Mouse (Mus musculus): ENCODE data around the gene Cdc27. TPM values are rescaled to one million over a fixed set of nuclear protein-coding genes. Genes with fewer than 3 reads are reported as not detected.

Gene Cdc27
- 32.2 and 33.1 TPM in 2 replicates for polyA plus RNA-seq (2016; fragmentation: Nextera tagmentation; extraction: Ambion mirVana)

GRCm38 (mm10) chr11:104550406-104550974, at the start of gene Cdc27, which contains the start of gene Myl4:
Gene Cdc27 (minus strand): TSS chr11:104550620.
Gene Myl4 (plus strand): TSS chr11:104550663.
- peaks cover 12% of the 10 kb centered on the region for H3K36me3 ChIP-seq
- H3K9me3 ChIP-seq (replicated peaks): no peaks in the 10 kb centered on the region
- WGBS (ENCODE audit: insufficient replicate concordance): under 1% methylated on average over 35 of the region's 35 CpGs
- peaks cover 40% of the 10 kb centered on the region for H3K4me1 ChIP-seq
- peak within 1 kb of the TSS; percentile 72 for H3K4me2 ChIP-seq
- H3K4me3 ChIP-seq: peak within 1 kb of the TSS; percentile 93
- peak within 1 kb of the TSS; percentile 99 for H3K9ac ChIP-seq
- H3K27me3 ChIP-seq (replicated peaks): no peaks in the 10 kb centered on the region; the same call in 1 of the 2 replicates
- peak; percentile 90 for ATAC-seq
- peak within 1 kb of the TSS; percentile 90 for H3K27ac ChIP-seq

GRCm38 (mm10) chr11:104599265-104599945, 49.0 kb upstream of the Cdc27 start:
- no peaks in the 10 kb centered on the region for H3K36me3 ChIP-seq
- H3K27me3 ChIP-seq (replicated peaks): peaks cover 22% of the 10 kb centered on the region; the same call in 1 of the 2 replicates
- no peak overlapping the region for H3K4me3 ChIP-seq
- no peak overlapping the region for H3K9ac ChIP-seq
- 69% methylated on average over 13 of the region's 13 CpGs for WGBS (ENCODE audit: insufficient replicate concordance)
- H3K4me2 ChIP-seq: no peak overlapping the region
- no peak overlapping the region for H3K27ac ChIP-seq
- no peak for ATAC-seq
- H3K4me1 ChIP-seq: peaks cover 10% of the 10 kb centered on the region
- no peaks in the 10 kb centered on the region for H3K9me3 ChIP-seq (replicated peaks)

GRCm38 (mm10) chr11:104596365-104596764, 45.9 kb upstream of the Cdc27 start:
- no peaks in the 10 kb centered on the region for H3K9me3 ChIP-seq (replicated peaks)
- no peak overlapping the region for H3K9ac ChIP-seq
- H3K4me2 ChIP-seq: peak overlapping the region; percentile 19; the same call in 1 of the 2 replicates
- peak; percentile 30; the same call in 1 of the 2 replicates for ATAC-seq
- H3K4me3 ChIP-seq: no peak overlapping the region
- 0 out of 2 replicates have a peak overlapping the region, but pooled peaks have one; percentile 34 for H3K27ac ChIP-seq
- 13% methylated on average over 10 of the region's 10 CpGs for WGBS (ENCODE audit: insufficient replicate concordance)
- H3K4me1 ChIP-seq: peaks cover 10% of the 10 kb centered on the region
- no peaks in the 10 kb centered on the region for H3K36me3 ChIP-seq
- peaks cover 22% of the 10 kb centered on the region; the same call in 1 of the 2 replicates for H3K27me3 ChIP-seq (replicated peaks)

DNA sequence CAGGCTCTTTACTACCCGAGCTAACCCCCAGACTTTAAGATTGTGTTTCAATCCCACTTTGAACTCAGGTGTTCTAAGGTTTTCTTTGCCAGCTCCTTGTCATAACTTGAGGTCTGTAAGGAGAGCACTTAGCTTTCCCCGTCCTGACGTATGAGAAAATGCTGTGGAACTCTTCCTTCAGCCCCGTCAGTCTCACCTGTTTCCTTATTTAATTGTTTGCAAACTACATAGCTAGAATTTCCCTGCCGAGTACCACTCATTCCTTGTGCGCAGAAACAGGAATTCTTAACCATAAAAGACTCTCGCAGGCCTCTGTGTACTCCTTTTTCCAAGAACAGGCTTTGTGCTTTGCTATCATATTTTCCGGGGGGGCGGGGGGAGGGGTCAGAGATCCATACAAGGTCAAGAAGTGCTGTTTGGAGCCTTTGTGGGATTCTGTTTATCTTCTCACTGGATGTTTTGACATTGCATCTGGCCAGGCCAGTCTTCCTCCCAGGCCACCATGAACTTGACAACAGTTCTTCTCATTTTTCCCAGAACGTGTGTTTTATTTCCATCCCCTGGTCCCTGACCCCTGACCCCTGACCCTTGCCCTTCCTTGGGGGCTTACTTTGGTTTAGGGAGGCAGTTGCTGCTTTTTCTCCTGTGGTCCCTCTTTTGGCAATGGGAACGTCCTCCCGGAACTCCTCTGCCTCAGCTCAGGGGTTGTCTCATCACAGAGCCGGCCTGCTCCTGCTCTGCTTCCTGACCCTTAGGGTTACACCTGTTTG, 41.8 kb upstream of the Cdc27 start:
- WGBS (ENCODE audit: insufficient replicate concordance): 60% methylated on average over 13 of the region's 13 CpGs

DNA sequence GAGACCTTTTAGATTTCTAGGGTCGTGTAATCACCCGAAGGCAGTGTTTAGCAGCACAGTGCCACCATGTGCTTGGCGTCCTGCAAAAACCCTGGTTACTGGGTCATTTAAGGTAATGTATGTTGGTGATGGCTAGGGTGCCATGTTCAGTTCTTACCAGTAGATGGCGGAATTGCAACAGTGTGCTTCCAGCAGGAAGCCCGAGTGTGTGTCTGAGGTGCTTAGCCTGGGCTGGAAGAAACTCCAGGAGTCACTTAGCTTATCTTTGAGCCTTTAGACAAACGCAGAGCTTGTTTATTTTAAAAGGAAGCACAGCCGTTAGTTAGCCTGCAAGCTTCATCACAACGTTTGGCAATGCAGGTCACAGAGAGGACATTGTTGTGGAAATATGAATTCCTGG, 39.7 kb upstream of the Cdc27 start:
- no peaks in the 10 kb centered on the region for H3K36me3 ChIP-seq
- 0 out of 2 replicates have a peak, but pooled peaks cover 2% of the 10 kb centered on the region for H3K27me3 ChIP-seq (replicated peaks)
- H3K9me3 ChIP-seq (replicated peaks): no peaks in the 10 kb centered on the region
- H3K9ac ChIP-seq: no peak overlapping the region
- no peak overlapping the region for H3K4me3 ChIP-seq
- H3K4me1 ChIP-seq: no peaks in the 10 kb centered on the region
- ATAC-seq: peak; percentile 71
- H3K27ac ChIP-seq: no peak overlapping the region
- 0% methylated on average over 8 of the region's 8 CpGs for WGBS (ENCODE audit: insufficient replicate concordance)
- no peak overlapping the region for H3K4me2 ChIP-seq

More for the DNA sequence above, 41.8 kb upstream of the Cdc27 start:
- Histone ChIP-seq H3K27me3 (replicated peaks) (peaks cover 12% of the 10 kb centered on the region; the same call in 1 of the 2 replicates), H3K4me1 (peaks cover 10% of the 10 kb centered on the region), H3K4me3 (no peak overlapping the region), H3K9me3 (replicated peaks) (no peaks in the 10 kb centered on the region), H3K27ac (no peak overlapping the region), H3K9ac (no peak overlapping the region), H3K36me3 (no peaks in the 10 kb centered on the region), H3K4me2 (no peak overlapping the region)
- no peak for ATAC-seq

DNA sequence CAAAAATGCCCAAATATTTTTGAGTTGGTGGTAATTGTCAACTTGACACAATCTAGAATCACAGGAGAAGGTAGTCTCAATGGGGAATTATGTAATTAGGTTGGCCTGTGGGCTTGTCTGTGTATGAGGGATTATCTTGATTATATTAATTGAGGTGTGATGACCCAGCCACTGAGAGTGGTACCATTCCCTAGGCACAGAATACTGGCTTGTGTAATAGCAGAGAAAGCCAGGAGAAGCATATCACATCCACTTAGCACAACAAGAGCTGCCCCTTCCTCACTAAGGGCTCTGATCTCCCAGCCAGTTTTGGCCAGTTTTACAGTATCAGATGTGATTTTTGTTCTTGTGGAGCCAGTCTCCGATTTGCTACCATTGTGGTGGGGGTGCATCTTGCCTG, 39.1 kb upstream of the Cdc27 start:
- H3K4me1 ChIP-seq: no peaks in the 10 kb centered on the region
- H3K27me3 ChIP-seq (replicated peaks): peaks cover 2% of the 10 kb centered on the region; the same call in 1 of the 2 replicates
- no peaks in the 10 kb centered on the region for H3K9me3 ChIP-seq (replicated peaks)
- H3K9ac ChIP-seq: no peak overlapping the region
- WGBS (ENCODE audit: insufficient replicate concordance): 41% methylated on average over 1 of the region's 1 CpGs
- no peak overlapping the region for H3K27ac ChIP-seq
- no peaks in the 10 kb centered on the region for H3K36me3 ChIP-seq
- ATAC-seq: no peak
- H3K4me2 ChIP-seq: no peak overlapping the region
- H3K4me3 ChIP-seq: no peak overlapping the region

- 75% methylated on average over 2 of the region's 2 CpGs for WGBS (ENCODE audit: insufficient replicate concordance)
- no peaks in the 10 kb centered on the region for H3K4me1 ChIP-seq
- no peak overlapping the region for H3K4me2 ChIP-seq
- H3K27me3 ChIP-seq (replicated peaks): peaks cover 3% of the 10 kb centered on the region; the same call in 1 of the 2 replicates
- H3K4me3 ChIP-seq: no peak overlapping the region
- no peak overlapping the region for H3K9ac ChIP-seq
- no peak for ATAC-seq
- no peaks in the 10 kb centered on the region for H3K36me3 ChIP-seq
- H3K27ac ChIP-seq: no peak overlapping the region
- no peaks in the 10 kb centered on the region for H3K9me3 ChIP-seq (replicated peaks)
These were observed 38.1 kb upstream of the Cdc27 start for GRCm38 (mm10) chr11:104588513-104588912.

DNA sequence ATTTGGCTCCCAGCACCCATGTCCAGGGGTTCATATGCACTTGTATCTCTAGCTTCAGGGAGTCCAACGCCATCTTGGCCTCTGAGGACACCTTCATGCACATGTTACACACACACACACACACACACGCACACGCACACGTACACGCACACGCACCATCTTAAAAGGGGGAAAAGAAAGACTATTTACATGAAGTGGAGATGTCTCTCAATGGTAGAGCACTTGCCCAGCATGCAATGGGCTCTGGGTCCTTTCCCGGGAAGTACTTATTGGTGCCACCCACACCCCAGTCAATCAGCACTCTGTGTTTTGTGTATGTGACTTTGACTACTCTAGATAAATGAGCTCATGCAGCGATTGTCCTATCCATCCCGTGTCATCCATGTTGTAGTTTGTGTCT, 37.5 kb upstream of the Cdc27 start:
- 90% methylated on average over 9 of the region's 9 CpGs for WGBS (ENCODE audit: insufficient replicate concordance)
- no peak for ATAC-seq
- no peak overlapping the region for H3K27ac ChIP-seq
- H3K4me2 ChIP-seq: no peak overlapping the region
- H3K27me3 ChIP-seq (replicated peaks): peaks cover 8% of the 10 kb centered on the region; the same call in 1 of the 2 replicates
- no peaks in the 10 kb centered on the region for H3K4me1 ChIP-seq
- no peak overlapping the region for H3K9ac ChIP-seq
- H3K4me3 ChIP-seq: no peak overlapping the region
- no peaks in the 10 kb centered on the region for H3K36me3 ChIP-seq
- no peaks in the 10 kb centered on the region for H3K9me3 ChIP-seq (replicated peaks)

DNA sequence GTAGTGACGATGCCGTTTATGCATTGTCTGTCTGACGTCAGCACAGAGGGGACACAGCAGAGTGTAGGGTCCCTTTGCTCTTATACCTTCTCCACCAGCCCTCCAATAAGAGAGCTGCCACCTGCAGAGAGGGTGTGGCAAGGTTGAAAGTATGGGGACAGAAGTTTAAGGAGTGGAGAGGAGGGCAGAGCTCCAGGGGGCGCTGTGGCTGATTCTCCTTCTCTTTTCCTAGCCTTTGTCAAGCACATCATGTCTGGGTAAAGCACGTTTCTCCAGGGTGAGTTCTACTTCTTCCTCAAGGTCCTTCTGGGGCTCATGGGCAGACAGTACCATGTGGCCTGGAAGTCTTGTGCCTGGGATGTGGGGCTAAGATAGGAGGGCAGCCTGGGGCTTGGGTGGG, 35.1 kb upstream of the Cdc27 start:
- ATAC-seq: no peak

GRCm38 (mm10) chr11:104582630-104583364, 32.4 kb upstream of the Cdc27 start:
- Histone ChIP-seq H3K4me1 (no peaks in the 10 kb centered on the region), H3K9ac (no peak overlapping the region), H3K4me3 (no peak overlapping the region), H3K9me3 (replicated peaks) (no peaks in the 10 kb centered on the region), H3K4me2 (no peak overlapping the region), H3K36me3 (no peaks in the 10 kb centered on the region), H3K27me3 (replicated peaks) (peaks cover 53% of the 10 kb centered on the region), H3K27ac (no peak overlapping the region)
- WGBS (ENCODE audit: insufficient replicate concordance): 40% methylated on average over 13 of the region's 13 CpGs
- ATAC-seq: no peak

More for the DNA sequence above, 35.1 kb upstream of the Cdc27 start:
- no peak overlapping the region for H3K4me2 ChIP-seq
- H3K4me1 ChIP-seq: no peaks in the 10 kb centered on the region
- no peaks in the 10 kb centered on the region for H3K36me3 ChIP-seq
- 54% methylated on average over 5 of the region's 5 CpGs for WGBS (ENCODE audit: insufficient replicate concordance)
- no peak overlapping the region for H3K27ac ChIP-seq
- H3K4me3 ChIP-seq: no peak overlapping the region
- H3K9ac ChIP-seq: no peak overlapping the region
- H3K9me3 ChIP-seq (replicated peaks): no peaks in the 10 kb centered on the region
- peaks cover 30% of the 10 kb centered on the region for H3K27me3 ChIP-seq (replicated peaks)

DNA sequence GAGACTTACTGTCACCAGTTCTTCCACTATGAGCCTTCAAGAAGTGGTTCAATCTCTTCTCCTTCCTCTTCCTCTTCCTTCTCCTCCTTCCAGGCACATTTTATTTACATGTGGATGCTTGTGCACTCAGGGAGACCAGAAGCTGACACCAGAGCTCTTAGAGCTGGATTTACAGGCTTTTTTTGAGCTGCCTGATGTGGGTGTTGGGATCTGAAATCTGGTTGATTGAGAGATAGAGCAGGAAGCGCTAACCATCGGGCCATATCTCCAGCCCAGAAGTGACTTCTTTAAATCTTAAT, 31.8 kb upstream of the Cdc27 start:
- Histone ChIP-seq H3K4me2 (no peak overlapping the region), H3K4me3 (no peak overlapping the region), H3K27ac (no peak overlapping the region), H3K27me3 (replicated peaks) (peaks cover 59% of the 10 kb centered on the region), H3K4me1 (no peaks in the 10 kb centered on the region), H3K36me3 (no peaks in the 10 kb centered on the region), H3K9me3 (replicated peaks) (no peaks in the 10 kb centered on the region), H3K9ac (no peak overlapping the region)
- WGBS (ENCODE audit: insufficient replicate concordance): 34% methylated on average over 2 of the region's 2 CpGs
- ATAC-seq: no peak

Data from liver, embryonic 12.5 days (tissue).